Mouse (Mus musculus) cerebellum, adult 2 months (tissue): ENCODE data around the gene Srxn1. TPM values are rescaled to one million over a fixed set of nuclear protein-coding genes. Genes with fewer than 3 reads are reported as not detected.

Experiments used
- DNase-seq, 2 experiments: peaks; one replicate each; pipeline ENCODE4 v3.0.0; 2021
- H3K27ac ChIP-seq: fragments of 200-500 bp; 2 replicates; pipeline ENCODE4 v1.5.1; 2012; ENCODE audit warnings: low read length, control low read depth, inconsistent platforms; ENCODE audit not compliant: insufficient read depth
- H3K27me3 ChIP-seq: fragments of 200-500 bp; 2 replicates; pipeline ENCODE4 v1.6.1; 2012; ENCODE audit warnings: inconsistent platforms, mild to moderate bottlenecking, low read length, moderate library complexity; ENCODE audit not compliant: control insufficient read depth, insufficient read depth
- H3K4me1 ChIP-seq: fragments of 200-500 bp; 2 replicates; pipeline ENCODE4 v1.6.1; 2011; ENCODE audit warnings: low read length; ENCODE audit not compliant: control insufficient read depth, insufficient read depth
- H3K4me3 ChIP-seq: fragments of 200-500 bp; replicated peaks from 2 replicates; pipeline ENCODE3; 2011; ENCODE audit warnings: mild to moderate bottlenecking, low read depth, low read length, control low read depth; ENCODE audit not compliant: insufficient read depth
- CTCF ChIP-seq: fragments of 200-500 bp; IDR thresholded peaks from 2 replicates; pipeline ENCODE4 v1.5.1; 2011; ENCODE audit warnings: low read depth, mild to moderate bottlenecking, control low read depth, low read length, moderate library complexity, borderline replicate concordance; ENCODE audit not compliant: insufficient read depth
- POLR2A ChIP-seq: fragments of 200-500 bp; IDR thresholded peaks from 2 replicates; pipeline ENCODE4 v1.6.1; 2011; ENCODE audit warnings: low read length, control low read depth, borderline replicate concordance; ENCODE audit not compliant: insufficient read depth
- WGBS: fragments of 180-500 bp; shearing (Covaris S2); methylation state at CpG from one replicate; pipeline ENCODE4 v1.1.7; 2018; 5-methylcytosine and 5-hydroxymethylcytosine counted together
- polyA plus RNA-seq: library from polyadenylated mRNA; depleted of rRNA; stranded (reverse); fragments of >200 nt; gene quantifications from 2 replicates; pipeline ENCODE4 v1.2.3, GENCODE M21; 2012

The Srxn1 gene
- polyA plus RNA-seq, 1 experiment: 138 TPM

- H3K4me1 ChIP-seq: no peaks in the 10 kb centered on the region
- 58% methylated on average over 2 of the region's 2 CpGs for WGBS
Observed at GRCm38 (mm10) chr2:152145711-152146110, 40.4 kb downstream of the Srxn1 start.

GRCm38 (mm10) chr2:152147079-152147478, 41.8 kb downstream of the Srxn1 start:
- no peak overlapping the region for H3K4me3 ChIP-seq
- peaks cover 3% of the 10 kb centered on the region for H3K27me3 ChIP-seq
- H3K27ac ChIP-seq: no peak overlapping the region
- WGBS: 73% methylated on average over 3 of the region's 3 CpGs
- DNase-seq: no peak
- TF ChIP-seq POLR2A (no peak), CTCF (no peak)
- no peaks in the 10 kb centered on the region for H3K4me1 ChIP-seq

More at GRCm38 (mm10) chr2:152145711-152146110, 40.4 kb downstream of the Srxn1 start:
- Histone ChIP-seq H3K27ac (no peak overlapping the region), H3K4me3 (no peak overlapping the region), H3K27me3 (peaks cover 4% of the 10 kb centered on the region)
- TF ChIP-seq CTCF (no peak), POLR2A (no peak)
- no peak for DNase-seq

GRCm38 (mm10) chr2:152148675-152149074, 43.4 kb downstream of the Srxn1 start:
- DNase-seq: no peak
- Histone ChIP-seq H3K4me1 (no peaks in the 10 kb centered on the region), H3K27me3 (peaks cover 2% of the 10 kb centered on the region; the same call in 1 of the 2 replicates), H3K4me3 (no peak overlapping the region), H3K27ac (no peak overlapping the region)
- TF ChIP-seq CTCF (no peak), POLR2A (no peak)
- WGBS: 88% methylated on average over 9 of the region's 9 CpGs

GRCm38 (mm10) chr2:152149891-152150290, 44.6 kb downstream of the Srxn1 start:
- H3K4me3 ChIP-seq: no peak overlapping the region
- 48% methylated on average over 4 of the region's 4 CpGs for WGBS
- TF ChIP-seq POLR2A (no peak), CTCF (no peak)
- H3K27me3 ChIP-seq: no peaks in the 10 kb centered on the region
- no peak for DNase-seq
- H3K4me1 ChIP-seq: no peaks in the 10 kb centered on the region
- no peak overlapping the region for H3K27ac ChIP-seq

DNA sequence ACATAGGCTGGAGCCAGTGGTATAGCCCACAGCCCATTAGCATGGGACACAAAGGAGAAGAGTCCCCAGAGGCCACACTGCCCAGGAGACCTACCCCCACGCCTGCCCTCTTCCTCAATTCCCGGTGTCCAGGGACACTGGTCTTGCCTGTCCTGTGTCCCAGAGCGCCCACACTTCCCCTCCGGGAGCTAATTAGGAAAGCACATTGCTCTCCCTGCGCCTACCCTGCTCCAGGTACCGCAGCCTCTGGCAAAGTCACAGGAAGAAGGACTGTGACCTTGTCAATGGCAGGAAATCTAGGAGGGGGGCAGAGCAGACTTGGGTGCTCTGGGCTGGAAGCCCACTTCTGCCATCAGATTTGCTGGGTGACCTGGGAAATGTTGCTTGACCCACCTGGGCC, 45.1 kb downstream of the Srxn1 start:
- H3K4me3 ChIP-seq: no peak overlapping the region
- TF ChIP-seq CTCF (no peak), POLR2A (no peak)
- no peaks in the 10 kb centered on the region for H3K4me1 ChIP-seq
- H3K27ac ChIP-seq: no peak overlapping the region
- 73% methylated on average over 6 of the region's 6 CpGs for WGBS
- no peaks in the 10 kb centered on the region for H3K27me3 ChIP-seq
- DNase-seq: no peak

- WGBS: 47% methylated on average over 3 of the region's 3 CpGs
- TF ChIP-seq CTCF: no peak
- H3K4me1 ChIP-seq: no peaks in the 10 kb centered on the region
Observed at GRCm38 (mm10) chr2:152153361-152153760, 48.0 kb downstream of the Srxn1 start.

GRCm38 (mm10) chr2:152155414-152156208, 50.3 kb downstream of the Srxn1 start:
- H3K27ac ChIP-seq: no peak overlapping the region
- no peaks in the 10 kb centered on the region for H3K4me1 ChIP-seq
- no peak overlapping the region for H3K4me3 ChIP-seq
- WGBS: 48% methylated on average over 7 of the region's 7 CpGs
- TF ChIP-seq POLR2A: no peak
- TF ChIP-seq CTCF: no peak
- no peak for DNase-seq
- H3K27me3 ChIP-seq: no peaks in the 10 kb centered on the region

More at GRCm38 (mm10) chr2:152153361-152153760, 48.0 kb downstream of the Srxn1 start:
- no peak for DNase-seq
- Histone ChIP-seq H3K27ac (no peak overlapping the region), H3K4me3 (no peak overlapping the region), H3K27me3 (no peaks in the 10 kb centered on the region)

DNA sequence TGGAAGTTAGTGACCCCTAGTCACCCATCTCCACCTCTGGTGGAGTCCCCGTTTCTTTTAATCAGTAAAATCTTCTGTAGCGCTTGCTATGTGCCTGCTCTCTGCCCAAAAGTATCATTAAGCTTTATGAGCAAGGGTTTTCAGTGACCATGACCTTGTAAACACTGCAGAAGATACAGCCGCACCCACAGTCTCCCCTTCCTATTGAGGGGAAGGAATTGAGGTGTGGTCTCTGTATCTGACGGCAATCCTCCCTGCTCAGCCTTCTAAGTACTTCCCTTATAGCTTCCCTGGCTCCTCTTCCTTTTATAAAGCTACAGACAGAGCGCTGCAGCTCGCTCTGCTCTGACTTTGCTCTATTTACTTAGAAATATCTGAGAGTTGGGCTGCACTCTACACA, 51.2 kb downstream of the Srxn1 start:
- Histone ChIP-seq H3K27ac (no peak overlapping the region), H3K27me3 (no peaks in the 10 kb centered on the region), H3K4me3 (no peak overlapping the region), H3K4me1 (no peaks in the 10 kb centered on the region)
- DNase-seq: no peak
- no peak for TF ChIP-seq CTCF
- TF ChIP-seq POLR2A: no peak
- WGBS: 90% methylated on average over 6 of the region's 6 CpGs
